Mouse (Mus musculus): ENCODE data around the gene Nsun2.

Nsun2 gene

GRCm38 (mm10) chr13:69524158-69524530, 9.4 kb upstream of the Nsun2 start:
- DNase-seq (ENCODE audit: low read depth, low spot score): no peak

GRCm38 (mm10) chr13:69525867-69526266, 7.7 kb upstream of the Nsun2 start:
- DNase-seq (ENCODE audit: low read depth, low spot score): no peak

- no peak for DNase-seq (ENCODE audit: low read depth, low spot score)
These were observed 5.0 kb upstream of the Nsun2 start for GRCm38 (mm10) chr13:69528531-69528930.

GRCm38 (mm10) chr13:69530156-69530555, 3.4 kb upstream of the Nsun2 start:
- DNase-seq (ENCODE audit: low read depth, low spot score): no peak

GRCm38 (mm10) chr13:69530951-69531350, 2.6 kb upstream of the Nsun2 start:
- DNase-seq (ENCODE audit: low read depth, low spot score): no peak

GRCm38 (mm10) chr13:69531431-69531830, 2.1 kb upstream of the Nsun2 start:
- no peak for DNase-seq (ENCODE audit: low read depth, low spot score)

GRCm38 (mm10) chr13:69532101-69532892, 1.2 kb upstream of the Nsun2 start:
- DNase-seq (ENCODE audit: low read depth, low spot score): peak; percentile 57

- DNase-seq (ENCODE audit: low read depth, low spot score): no peak
These were observed 597 bp upstream of the Nsun2 start for GRCm38 (mm10) chr13:69532893-69533404.

GRCm38 (mm10) chr13:69534334-69534653, 748 bp downstream of the Nsun2 start, which contains the start of gene Tent4a:
Tent4a (minus strand) TSS chr13:69534617.
- DNase-seq (ENCODE audit: low read depth, low spot score): no peak

GRCm38 (mm10) chr13:69534654-69535551, 1.4 kb downstream of the Nsun2 start:
- DNase-seq (ENCODE audit: low read depth, low spot score): peak; percentile 99

- DNase-seq (ENCODE audit: low read depth, low spot score): no peak
These were observed 2.5 kb downstream of the Nsun2 start for GRCm38 (mm10) chr13:69536021-69536420.

GRCm38 (mm10) chr13:69537366-69537765, 3.8 kb downstream of the Nsun2 start:
- no peak for DNase-seq (ENCODE audit: low read depth, low spot score)

GRCm38 (mm10) chr13:69538327-69538726, 4.8 kb downstream of the Nsun2 start:
- DNase-seq (ENCODE audit: low read depth, low spot score): no peak

GRCm38 (mm10) chr13:69541209-69541608, 7.7 kb downstream of the Nsun2 start:
- DNase-seq (ENCODE audit: low read depth, low spot score): no peak

GRCm38 (mm10) chr13:69541776-69542175, 8.2 kb downstream of the Nsun2 start:
- no peak for DNase-seq (ENCODE audit: low read depth, low spot score)

GRCm38 (mm10) chr13:69542571-69543352, 9.2 kb downstream of the Nsun2 start:
- no peak for DNase-seq (ENCODE audit: low read depth, low spot score)

GRCm38 (mm10) chr13:69543595-69543994, 10.0 kb downstream of the Nsun2 start:
- DNase-seq (ENCODE audit: low read depth, low spot score): no peak

- DNase-seq (ENCODE audit: low read depth, low spot score): peak; percentile 56
These were observed 11.5 kb downstream of the Nsun2 start for GRCm38 (mm10) chr13:69545019-69545418.

- no peak for DNase-seq (ENCODE audit: low read depth, low spot score)
These were observed 14.1 kb downstream of the Nsun2 start for GRCm38 (mm10) chr13:69547488-69548180.

- DNase-seq (ENCODE audit: low read depth, low spot score): no peak
These were observed 16.4 kb downstream of the Nsun2 start for GRCm38 (mm10) chr13:69549980-69550379.

- DNase-seq (ENCODE audit: low read depth, low spot score): no peak
These were observed 17.3 kb downstream of the Nsun2 start for GRCm38 (mm10) chr13:69550831-69551230.
